Mouse (Mus musculus) midbrain, embryonic 14.5 days (tissue): Measurements from ENCODE around the gene Prx. TPM values are rescaled to one million over a fixed set of nuclear protein-coding genes. Genes with fewer than 3 reads are reported as not detected.
A peak's percentile ranks its signal among the peaks of the same experiment; 100 is the strongest.

Experiments
- ATAC-seq: fragments of 200-750 bp; cut with Nextera tagmentation; 2 replicates; pipeline ENCODE4 v1.8.0; 2017; ENCODE audit warnings: moderate number of reproducible peaks, moderate library complexity; ENCODE audit not compliant: low FRiP score, low TSS enrichment
- DNase-seq: peaks from one replicate; pipeline ENCODE4 v3.0.0-alpha.2; 2015
- H3K27ac ChIP-seq: fragments of 300-500 bp; sonication (generic); replicated peaks from 2 replicates; pipeline ENCODE4 v1.5.1; 2014; ENCODE audit warnings: mild to moderate bottlenecking, low read depth, low read length, moderate library complexity
- H3K27me3 ChIP-seq: fragments of 300-500 bp; sonication (generic); 2 replicates; pipeline ENCODE4 v1.6.1; 2014; ENCODE audit warnings: low read length, control low read depth, mixed read lengths; ENCODE audit not compliant: control insufficient read depth, insufficient read depth
- H3K36me3 ChIP-seq: fragments of 300-500 bp; sonication (generic); 2 replicates; pipeline ENCODE4 v1.6.1; 2014; ENCODE audit warnings: low read length, control low read depth; ENCODE audit not compliant: control insufficient read depth, insufficient read depth
- H3K4me1 ChIP-seq: fragments of 300-500 bp; sonication (generic); 2 replicates; pipeline ENCODE4 v1.6.1; 2014; ENCODE audit warnings: mild to moderate bottlenecking, antibody characterized with exemption, low read length, control low read depth; ENCODE audit not compliant: control insufficient read depth, insufficient read depth
- H3K4me2 ChIP-seq: fragments of 300-500 bp; sonication (generic); 2 replicates; pipeline ENCODE4 v1.6.1; 2014; ENCODE audit warnings: mild to moderate bottlenecking, low read length, moderate library complexity
- H3K4me3 ChIP-seq: fragments of 300-500 bp; sonication (generic); replicated peaks from 2 replicates; pipeline ENCODE4 v1.5.1; 2014; ENCODE audit warnings: low read depth, low read length
- H3K9ac ChIP-seq: fragments of 300-500 bp; sonication (generic); replicated peaks from 2 replicates; pipeline ENCODE4 v1.6.1; 2014; ENCODE audit warnings: mild to moderate bottlenecking, low read length, moderate library complexity
- H3K9me3 ChIP-seq: fragments of 300-500 bp; sonication (generic); 2 replicates; pipeline ENCODE4 v1.6.1; 2016; ENCODE audit warnings: low read length, control low read depth, mixed read lengths; ENCODE audit not compliant: control insufficient read depth
- WGBS: fragments of 180-500 bp; shearing (Covaris S2); extraction: QIAGEN DNeasy Blood & Tissue Kit; methylation state at CpG from one replicate; pipeline ENCODE4 v1.1.7; 2014; 5-methylcytosine and 5-hydroxymethylcytosine counted together
- polyA plus RNA-seq: library from polyadenylated mRNA; unstranded; fragments of >200 nt; fragmentation: Nextera tagmentation; extraction: Ambion mirVana; gene quantifications from 2 replicates; pipeline ENCODE4 v1.2.1, GENCODE M21; 2014

Prx gene
- polyA plus RNA-seq, 1 experiment from 2014 or later = 0.97 TPM

GRCm38 (mm10) chr7:27471390-27472120 lies 27.6 kb upstream of the Prx start:
- DNase-seq (no peak), ATAC-seq (no peak)
- Histone ChIP-seq H3K36me3 (peaks cover 3% of the 10 kb centered on the region; the same call in 1 of the 2 replicates), H3K27me3 (no peaks in the 10 kb centered on the region), H3K4me3 (no peak overlapping the region), H3K4me2 (no peak overlapping the region), H3K4me1 (peaks cover 3% of the 10 kb centered on the region; the same call in 1 of the 2 replicates), H3K9me3 (no peaks in the 10 kb centered on the region), H3K9ac (no peak overlapping the region), H3K27ac (no peak overlapping the region)
- 92% methylated on average over 11 of the region's 11 CpGs for WGBS

- no peak for DNase-seq
- Histone ChIP-seq H3K27ac (peak overlapping the region; percentile 32; the same call in 1 of the 2 replicates), H3K4me2 (peak overlapping the region; percentile 89), H3K4me3 (peak overlapping the region; percentile 57), H3K9me3 (no peaks in the 10 kb centered on the region), H3K36me3 (peaks cover 7% of the 10 kb centered on the region; the same call in 1 of the 2 replicates), H3K4me1 (peaks cover 3% of the 10 kb centered on the region; the same call in 1 of the 2 replicates), H3K9ac (no peak overlapping the region), H3K27me3 (no peaks in the 10 kb centered on the region)
- WGBS = 43% methylated on average over 7 of the region's 7 CpGs
- ATAC-seq = no peak
Observed at GRCm38 (mm10) chr7:27472596-27472995, 26.5 kb upstream of the Prx start.

GRCm38 (mm10) chr7:27473156-27473834 lies 25.8 kb upstream of the Prx start, which contains the start of gene Sertad3:
Gene Sertad3 (plus strand): TSS chr7:27473768.
- ATAC-seq = peak; percentile 92
- H3K4me1 ChIP-seq = peaks cover 3% of the 10 kb centered on the region; the same call in 1 of the 2 replicates
- no peaks in the 10 kb centered on the region for H3K27me3 ChIP-seq
- DNase-seq = peak; percentile 96
- H3K27ac ChIP-seq = peak within 1 kb of the TSS; percentile 70
- no peaks in the 10 kb centered on the region for H3K9me3 ChIP-seq
- WGBS = under 1% methylated on average over 36 of the region's 36 CpGs
- peak within 1 kb of the TSS; percentile 89 for H3K4me2 ChIP-seq
- H3K9ac ChIP-seq = peak within 1 kb of the TSS; percentile 45
- H3K4me3 ChIP-seq = peak within 1 kb of the TSS; percentile 57
- H3K36me3 ChIP-seq = peaks cover 7% of the 10 kb centered on the region; the same call in 1 of the 2 replicates

GRCm38 (mm10) chr7:27473835-27474489 lies 25.2 kb upstream of the Prx start:
- no peaks in the 10 kb centered on the region for H3K27me3 ChIP-seq
- under 1% methylated on average over 34 of the region's 34 CpGs for WGBS
- H3K4me1 ChIP-seq = peaks cover 3% of the 10 kb centered on the region; the same call in 1 of the 2 replicates
- ATAC-seq (no peak), DNase-seq (no peak)
- H3K4me3 ChIP-seq = peak overlapping the region; percentile 57
- peak overlapping the region; percentile 70 for H3K27ac ChIP-seq
- no peaks in the 10 kb centered on the region for H3K9me3 ChIP-seq
- peaks cover 7% of the 10 kb centered on the region; the same call in 1 of the 2 replicates for H3K36me3 ChIP-seq
- H3K4me2 ChIP-seq = peak overlapping the region; percentile 89
- peak overlapping the region; percentile 45 for H3K9ac ChIP-seq

GRCm38 (mm10) chr7:27474490-27474954 lies 24.6 kb upstream of the Prx start:
- no peaks in the 10 kb centered on the region for H3K9me3 ChIP-seq
- H3K27ac ChIP-seq = peak overlapping the region; percentile 70
- WGBS = under 1% methylated on average over 23 of the region's 23 CpGs
- H3K4me3 ChIP-seq = peak overlapping the region; percentile 57
- H3K4me1 ChIP-seq = peaks cover 3% of the 10 kb centered on the region; the same call in 1 of the 2 replicates
- H3K9ac ChIP-seq = peak overlapping the region; percentile 45
- H3K36me3 ChIP-seq = peaks cover 7% of the 10 kb centered on the region; the same call in 1 of the 2 replicates
- peak overlapping the region; percentile 89 for H3K4me2 ChIP-seq
- H3K27me3 ChIP-seq = no peaks in the 10 kb centered on the region
- DNase-seq (peak; percentile 97), ATAC-seq (peak; percentile 83)

- WGBS = 94% methylated on average over 2 of the region's 2 CpGs
- no peak overlapping the region for H3K4me3 ChIP-seq
- no peak overlapping the region for H3K9ac ChIP-seq
- no peaks in the 10 kb centered on the region for H3K9me3 ChIP-seq
- no peak overlapping the region for H3K4me2 ChIP-seq
- ATAC-seq = no peak
- no peak overlapping the region for H3K27ac ChIP-seq
- no peak for DNase-seq
- peaks cover 3% of the 10 kb centered on the region; the same call in 1 of the 2 replicates for H3K4me1 ChIP-seq
- H3K27me3 ChIP-seq = no peaks in the 10 kb centered on the region
- peaks cover 7% of the 10 kb centered on the region; the same call in 1 of the 2 replicates for H3K36me3 ChIP-seq
Observed at GRCm38 (mm10) chr7:27475596-27475995, 23.5 kb upstream of the Prx start.

- H3K9ac ChIP-seq = no peak overlapping the region
- H3K36me3 ChIP-seq = peaks cover 7% of the 10 kb centered on the region; the same call in 1 of the 2 replicates
- ATAC-seq (no peak), DNase-seq (no peak)
- no peaks in the 10 kb centered on the region for H3K9me3 ChIP-seq
- no peak overlapping the region for H3K27ac ChIP-seq
- no peaks in the 10 kb centered on the region for H3K27me3 ChIP-seq
- H3K4me3 ChIP-seq = no peak overlapping the region
- peaks cover 4% of the 10 kb centered on the region; the same call in 1 of the 2 replicates for H3K4me1 ChIP-seq
- H3K4me2 ChIP-seq = no peak overlapping the region
- WGBS = 96% methylated on average over 14 of the region's 14 CpGs
Observed at GRCm38 (mm10) chr7:27476098-27476635, 23.0 kb upstream of the Prx start.

GRCm38 (mm10) chr7:27478561-27478960 lies 20.6 kb upstream of the Prx start:
- no peak for DNase-seq
- WGBS = 82% methylated on average over 7 of the region's 7 CpGs
- H3K36me3 ChIP-seq = peaks cover 7% of the 10 kb centered on the region; the same call in 1 of the 2 replicates
- H3K9ac ChIP-seq = no peak overlapping the region
- no peak overlapping the region for H3K4me3 ChIP-seq
- ATAC-seq = no peak
- no peaks in the 10 kb centered on the region for H3K27me3 ChIP-seq
- no peak overlapping the region for H3K4me2 ChIP-seq
- H3K4me1 ChIP-seq = peaks cover 6% of the 10 kb centered on the region; the same call in 1 of the 2 replicates
- no peak overlapping the region for H3K27ac ChIP-seq
- no peaks in the 10 kb centered on the region for H3K9me3 ChIP-seq
